Mouse (Mus musculus): Measurements from ENCODE around the gene Cd320.

DNA sequence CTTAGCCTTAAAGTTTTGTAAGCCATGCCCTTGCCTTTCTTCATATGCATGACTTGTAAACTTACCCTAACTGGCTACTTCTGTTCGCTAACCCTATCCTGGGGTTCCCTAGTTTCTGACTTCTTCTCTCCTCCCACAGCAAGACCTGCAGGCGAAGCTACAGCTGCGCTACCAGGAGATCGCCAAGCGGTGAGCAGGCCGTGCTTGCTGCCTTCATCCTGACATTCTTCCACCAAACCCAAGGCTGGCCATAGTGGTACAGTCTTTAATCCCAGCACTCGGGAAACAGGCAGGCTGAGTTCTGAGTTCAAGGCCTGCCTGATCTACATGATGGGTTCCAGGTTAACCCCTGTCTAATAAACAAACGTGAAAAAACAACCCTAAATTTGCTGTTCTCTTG is 17.4 kb upstream of the Cd320 start:
- TF ChIP-seq CTCF (IDR thresholded peaks at IDR 0.05; ENCODE audit: low read depth, low read length) (no peak), POLR2A (IDR thresholded peaks at IDR 0.05; ENCODE audit: borderline replicate concordance, low read depth, low read length) (no peak)

Data from bone marrow macrophage, adult 2 months (primary cell).